Mouse (Mus musculus) brain, embryonic 14.5 days (tissue): ENCODE measurements at regions not wholly inside any gene's neighbourhood (a gene's known extent, or its start where the extent isn't known, plus 50 kb on each side); places are given as distances from the start of the nearest gene placed in this dataset.

ENCODE experiments used
- CTCF ChIP-seq: fragments of 200-500 bp; IDR thresholded peaks from 2 replicates; pipeline ENCODE4 v1.5.1; 2012; ENCODE audit warnings: inconsistent platforms, mild to moderate bottlenecking, moderate library complexity, borderline replicate concordance; ENCODE audit not compliant: insufficient read depth, insufficient read length; ENCODE audit errors: extremely low read depth
- POLR2A ChIP-seq: fragments of 200-500 bp; IDR thresholded peaks from 2 replicates; pipeline ENCODE4 v1.6.1; 2012; ENCODE audit warnings: mild to moderate bottlenecking, inconsistent platforms, borderline replicate concordance; ENCODE audit not compliant: poor library complexity, insufficient read depth, insufficient read length, severe bottlenecking; ENCODE audit errors: extremely low read depth

DNA sequence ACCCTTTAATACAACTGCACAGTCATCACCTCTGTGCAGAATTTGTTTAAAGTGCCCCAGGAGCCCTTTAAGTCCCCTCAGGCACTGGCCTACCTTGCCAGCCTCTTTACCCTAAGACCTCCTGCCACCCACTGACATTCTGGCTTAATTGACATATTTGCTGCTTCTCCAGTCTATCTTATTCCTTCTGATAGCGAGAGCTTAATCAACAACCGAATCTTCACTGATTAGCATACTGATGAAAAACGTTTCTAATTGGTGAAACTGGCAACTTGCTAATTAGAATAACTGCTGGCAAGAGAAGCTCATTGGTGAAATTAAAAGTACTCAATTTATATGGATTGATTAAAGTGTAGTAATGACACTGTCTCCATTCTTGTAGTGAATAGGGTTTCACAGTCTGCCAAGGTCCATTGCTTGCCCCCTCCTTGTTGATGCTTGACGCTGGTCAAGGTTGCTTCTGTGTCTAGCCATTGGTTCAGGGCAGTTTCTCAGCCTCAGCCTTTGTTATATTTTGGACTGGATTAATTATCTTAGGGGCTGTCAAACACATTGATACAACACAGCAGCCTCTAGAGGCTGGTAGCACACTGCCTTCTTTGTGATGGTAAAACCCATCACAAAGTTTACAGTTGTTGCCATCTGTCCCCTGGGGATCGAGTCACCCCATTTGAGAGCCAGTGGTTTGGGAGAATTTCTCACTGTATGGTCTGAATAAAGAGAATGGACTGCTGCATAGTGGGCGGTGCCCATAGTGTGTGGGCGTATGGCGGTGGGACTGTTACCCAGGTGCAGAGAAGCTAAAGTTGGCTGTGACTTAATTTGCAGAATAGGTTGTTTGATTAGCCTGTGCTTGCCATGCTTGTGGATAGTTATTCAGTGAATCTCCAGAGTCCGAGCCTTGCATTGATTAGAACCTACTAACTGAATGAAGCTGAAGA, 107.7 kb downstream of the Cdc42ep3 start:
- TF ChIP-seq CTCF (no peak), POLR2A (no peak)
